Mouse (Mus musculus) kidney, adult 2 months (tissue): ENCODE measurements around the gene Cideb.

Source experiments
- CTCF ChIP-seq: fragments of 200-500 bp; conservative IDR thresholded peaks from 2 replicates; pipeline ENCODE4 v1.5.1; 2011; ENCODE audit warnings: low read depth, mild to moderate bottlenecking, control low read depth, low read length, moderate library complexity, mixed read lengths; ENCODE audit not compliant: insufficient read depth, insufficient read length
- POLR2A ChIP-seq: fragments of 200-500 bp; IDR thresholded peaks from one replicate; pipeline ENCODE4 v1.6.1; 2011; ENCODE audit warnings: low read depth, low read length, control low read depth

- no peak for TF ChIP-seq POLR2A
- TF ChIP-seq CTCF = no peak
Observed at GRCm38 (mm10) chr14:55734869-55735268, 23.4 kb downstream of the Cideb start.
